Mouse (Mus musculus) G1E (cell line): ENCODE data around the gene Hoxb6. TPM values are rescaled to one million over a fixed set of nuclear protein-coding genes. Genes with fewer than 3 reads are reported as not detected.

Source experiments
- ATAC-seq: 2 replicates; pipeline ENCODE4 v1.8.0; 2016; ENCODE audit warnings: mild to moderate bottlenecking; ENCODE audit not compliant: insufficient number of reproducible peaks, poor library complexity, low FRiP score, severe bottlenecking; ENCODE audit errors: extremely low read depth
- DNase-seq: peaks from one replicate; pipeline ENCODE4 v3.0.0; 2012; ENCODE audit warnings: low spot score
- H3K27me3 ChIP-seq: 2 replicates; pipeline ENCODE4 v1.6.1; 2012; ENCODE audit warnings: mild to moderate bottlenecking, low read length, inconsistent platforms; ENCODE audit not compliant: insufficient read depth
- H3K36me3 ChIP-seq: replicated peaks from 2 replicates; pipeline ENCODE3; 2012; ENCODE audit warnings: mild to moderate bottlenecking, inconsistent platforms
- H3K4me1 ChIP-seq: 2 replicates; pipeline ENCODE4 v1.6.1; 2012; ENCODE audit warnings: low read depth, low read length, inconsistent platforms, mixed read lengths; ENCODE audit not compliant: insufficient read depth
- H3K4me3 ChIP-seq: 2 replicates; pipeline ENCODE4 v1.5.1; 2012; ENCODE audit warnings: low read depth, mild to moderate bottlenecking, inconsistent platforms, low read length, moderate library complexity, mixed read lengths
- H3K9me3 ChIP-seq: replicated peaks from 2 replicates; pipeline ENCODE4 v1.6.1; 2012; ENCODE audit warnings: inconsistent platforms
- CTCF ChIP-seq: IDR thresholded peaks from 2 replicates; pipeline ENCODE4 v1.5.1; 2012; ENCODE audit warnings: low read depth, low read length, inconsistent platforms, mixed read lengths
- GATA1 ChIP-seq: IDR thresholded peaks from 2 replicates; pipeline ENCODE4 v1.6.1; 2012; ENCODE audit warnings: borderline replicate concordance, low read length, inconsistent platforms, mixed read lengths
- GATA2 ChIP-seq: IDR thresholded peaks from 2 replicates; pipeline ENCODE4 v1.6.1; 2012; ENCODE audit warnings: low read depth, low read length, inconsistent platforms, borderline replicate concordance
- POLR2AphosphoS5 ChIP-seq: IDR thresholded peaks from 2 replicates; pipeline ENCODE4 v1.6.1; 2012; ENCODE audit warnings: low read depth, low read length, inconsistent platforms; ENCODE audit not compliant: insufficient replicate concordance
- TAL1 ChIP-seq: conservative IDR thresholded peaks from 2 replicates; pipeline ENCODE4 v1.6.1; 2012; ENCODE audit warnings: low read depth, low read length, inconsistent platforms, mixed read lengths
- polyA plus RNA-seq: library from polyadenylated mRNA; stranded (reverse); fragments of >175 nt; gene quantifications from 2 replicates; pipeline ENCODE4 v1.2.3, GENCODE M21; 2012
- total RNA-seq, 2 experiments: library from RNA; stranded (forward) in 1 of 2; stranded (reverse) in 1 of 2; fragments of 200-1000 nt in 1 of 2; fragments of >200 nt in 1 of 2; fragmentation: Nextera tagmentation in 1 of 2; gene quantifications; 2 replicates each; pipeline ENCODE4 v1.2.3; 2014 to 2017

Hoxb6 gene
- total and polyA plus RNA-seq, 3 experiments: 0.26 TPM; not detected in 2

DNA sequence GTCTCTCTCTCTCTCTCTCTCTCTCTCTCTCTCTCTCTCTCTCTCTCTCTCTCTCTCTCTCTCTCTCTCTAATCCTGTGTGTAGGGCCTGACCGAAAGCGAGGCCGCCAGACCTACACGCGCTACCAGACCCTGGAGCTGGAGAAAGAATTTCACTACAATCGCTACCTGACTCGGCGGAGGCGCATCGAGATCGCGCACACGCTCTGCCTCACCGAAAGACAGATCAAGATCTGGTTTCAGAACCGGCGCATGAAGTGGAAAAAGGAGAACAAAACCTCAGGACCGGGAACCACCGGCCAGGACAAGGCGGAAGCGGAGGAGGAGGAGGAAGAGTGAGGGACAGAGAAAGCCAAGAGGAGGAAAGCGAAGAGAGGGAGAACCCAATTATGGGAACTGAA is 3.0 kb upstream of the Hoxb6 start:
- Histone ChIP-seq H3K36me3 (no peaks in the 10 kb centered on the region), H3K9me3 (no peaks in the 10 kb centered on the region), H3K4me1 (no peaks in the 10 kb centered on the region), H3K27me3 (peaks cover 86% of the 10 kb centered on the region), H3K4me3 (no peak overlapping the region)
- ATAC-seq (no peak), DNase-seq (no peak)
- TF ChIP-seq TAL1 (no peak), GATA1 (no peak), GATA2 (no peak), POLR2AphosphoS5 (no peak), CTCF (no peak)

DNA sequence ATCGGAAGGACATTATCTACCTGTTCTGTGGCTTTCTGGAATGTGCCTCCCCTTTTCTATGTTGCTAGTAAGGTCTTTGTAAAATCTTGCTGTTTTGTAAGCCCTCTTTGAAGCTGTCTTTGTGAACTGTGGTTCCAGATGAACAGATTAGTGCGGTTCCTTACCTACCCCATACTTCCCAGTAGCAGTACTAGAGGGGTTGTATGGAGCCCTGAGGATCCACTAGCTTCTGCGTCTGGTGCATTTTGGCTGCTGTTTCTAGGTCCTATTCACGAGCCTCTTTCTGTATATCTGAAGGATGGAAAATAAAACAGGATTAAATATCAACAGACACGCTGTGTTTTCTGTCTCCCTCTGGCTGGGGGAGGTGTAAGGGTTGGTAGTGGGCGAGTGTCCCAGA is 2.4 kb upstream of the Hoxb6 start:
- no peak overlapping the region for H3K4me3 ChIP-seq
- no peaks in the 10 kb centered on the region for H3K36me3 ChIP-seq
- no peak for TF ChIP-seq POLR2AphosphoS5
- no peak for TF ChIP-seq TAL1
- TF ChIP-seq GATA2: no peak
- TF ChIP-seq CTCF: no peak
- no peak for TF ChIP-seq GATA1
- no peak for DNase-seq
- ATAC-seq: no peak
- peaks cover 86% of the 10 kb centered on the region for H3K27me3 ChIP-seq
- peaks cover 5% of the 10 kb centered on the region; the same call in 1 of the 2 replicates for H3K4me1 ChIP-seq
- H3K9me3 ChIP-seq: no peaks in the 10 kb centered on the region

DNA sequence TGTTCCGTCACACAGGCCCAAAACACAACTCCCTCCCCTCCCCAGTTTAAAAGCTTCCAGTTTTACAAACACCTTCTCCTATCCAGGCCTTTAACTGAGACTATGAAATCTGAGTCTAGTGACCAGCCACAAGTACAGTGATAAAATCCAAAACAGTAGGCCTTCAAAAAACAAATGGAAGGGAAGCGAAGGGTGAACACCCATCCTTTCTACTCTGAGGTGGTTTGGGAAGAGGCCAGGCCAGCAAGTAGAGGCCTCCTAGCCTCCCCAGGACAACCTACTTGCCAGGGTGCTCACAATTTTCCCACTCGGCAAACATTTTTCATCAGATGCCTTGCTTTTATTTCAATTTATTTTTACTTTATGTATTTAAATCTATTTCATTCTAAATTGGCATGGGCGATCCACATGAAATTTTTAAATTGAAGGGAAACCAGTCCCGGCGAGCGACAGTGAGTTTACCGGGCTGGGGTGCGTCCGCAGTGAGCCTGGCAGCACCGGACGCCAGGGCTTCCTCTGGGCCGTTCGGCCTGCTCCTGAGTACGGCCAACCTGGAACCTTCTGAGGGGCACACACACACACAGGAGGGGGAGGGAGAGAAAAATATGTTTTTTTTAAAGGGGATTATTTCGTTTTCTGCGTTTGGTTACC is 1.4 kb upstream of the Hoxb6 start:
- H3K9me3 ChIP-seq: no peaks in the 10 kb centered on the region
- peaks cover 7% of the 10 kb centered on the region; the same call in 1 of the 2 replicates for H3K4me1 ChIP-seq
- no peak for TF ChIP-seq POLR2AphosphoS5
- TF ChIP-seq GATA2: no peak
- TF ChIP-seq TAL1: no peak
- TF ChIP-seq GATA1: no peak
- no peak for TF ChIP-seq CTCF
- no peak overlapping the region for H3K4me3 ChIP-seq
- DNase-seq (no peak), ATAC-seq (no peak)
- peaks cover 86% of the 10 kb centered on the region for H3K27me3 ChIP-seq
- no peaks in the 10 kb centered on the region for H3K36me3 ChIP-seq

DNA sequence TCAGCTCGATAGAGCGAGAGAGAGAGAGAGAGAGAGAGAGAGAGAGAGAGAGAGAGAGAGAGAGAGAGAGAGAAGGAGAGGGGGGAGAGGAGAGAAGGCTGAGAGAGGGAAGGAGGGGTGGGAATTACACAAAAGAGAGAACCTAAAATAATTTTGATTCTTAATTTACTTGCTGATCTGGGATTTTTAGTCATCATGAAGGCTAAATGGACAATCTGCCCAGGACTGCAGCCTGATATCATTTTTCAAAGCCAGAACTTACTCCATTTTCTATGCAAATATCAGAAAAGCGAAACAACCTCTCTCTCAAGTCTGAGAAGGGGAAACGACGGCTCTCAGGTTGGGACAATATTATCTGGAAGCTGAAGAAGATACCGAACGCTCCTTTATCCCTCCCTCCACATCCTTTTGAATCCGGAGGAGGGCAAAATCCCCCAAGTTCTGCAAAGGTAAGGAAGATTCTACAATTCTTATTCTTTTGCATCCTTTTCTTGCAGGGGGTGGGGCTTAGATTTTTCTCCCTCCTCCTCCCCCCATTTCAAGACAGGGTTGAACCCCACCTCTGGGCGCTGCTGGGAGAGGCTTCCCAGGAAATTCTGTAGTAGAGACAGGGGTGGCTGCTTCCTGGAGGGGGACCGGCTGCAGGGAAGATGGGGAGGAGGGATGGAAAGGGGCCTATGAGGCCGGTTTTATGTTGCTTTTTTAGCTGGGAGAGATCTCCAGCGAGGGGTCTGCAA is 457 bp downstream of the Hoxb6 start:
- no peaks in the 10 kb centered on the region for H3K9me3 ChIP-seq
- H3K27me3 ChIP-seq: peaks cover 77% of the 10 kb centered on the region
- H3K36me3 ChIP-seq: no peaks in the 10 kb centered on the region
- DNase-seq (no peak), ATAC-seq (no peak)
- TF ChIP-seq GATA1: no peak
- TF ChIP-seq POLR2AphosphoS5: no peak
- TF ChIP-seq GATA2: no peak
- TF ChIP-seq CTCF: no peak
- TF ChIP-seq TAL1: no peak
- no peak overlapping the region for H3K4me3 ChIP-seq
- peaks cover 7% of the 10 kb centered on the region; the same call in 1 of the 2 replicates for H3K4me1 ChIP-seq

DNA sequence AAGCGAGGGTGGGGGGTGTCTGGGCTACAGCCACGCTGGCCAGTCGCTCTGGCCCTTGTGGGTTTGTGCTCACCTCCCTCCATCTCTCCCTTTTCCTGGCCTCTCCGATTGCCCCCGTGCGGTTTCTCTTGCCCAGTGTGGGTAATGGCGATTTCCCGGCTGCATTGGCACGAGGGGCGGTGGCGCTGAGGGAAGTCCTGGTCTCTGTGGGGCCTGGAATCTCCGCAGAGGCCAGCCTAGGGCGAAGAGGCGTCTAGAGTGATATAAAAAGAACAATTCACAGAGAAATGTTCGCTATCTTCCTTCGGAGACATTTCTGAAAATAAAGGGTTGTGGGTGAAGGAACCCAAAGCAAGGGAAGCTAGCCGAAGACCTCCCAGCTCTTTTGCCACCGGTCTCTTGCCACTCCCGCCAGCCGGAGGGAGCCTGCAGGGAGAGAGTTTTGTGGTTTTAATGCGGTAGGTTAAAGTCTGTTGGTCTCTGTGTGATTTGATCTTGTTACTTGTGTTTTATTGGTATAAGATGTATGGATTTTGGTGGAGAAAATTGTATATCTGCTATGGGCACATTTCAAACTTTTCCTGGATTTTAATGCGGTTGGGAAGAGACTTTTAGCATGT is 1.1 kb downstream of the Hoxb6 start:
- TF ChIP-seq TAL1 (no peak), GATA1 (no peak)
- Histone ChIP-seq H3K4me1 (peaks cover 7% of the 10 kb centered on the region; the same call in 1 of the 2 replicates), H3K36me3 (no peaks in the 10 kb centered on the region), H3K27me3 (peaks cover 77% of the 10 kb centered on the region), H3K4me3 (no peak overlapping the region), H3K9me3 (no peaks in the 10 kb centered on the region)
- ATAC-seq (no peak), DNase-seq (no peak)
